Mouse (Mus musculus): ENCODE measurements at regions not wholly inside any gene's neighbourhood (a gene's known extent, or its start where the extent isn't known, plus 50 kb on each side); places are given as distances from the start of the nearest gene placed in this dataset.

DNA sequence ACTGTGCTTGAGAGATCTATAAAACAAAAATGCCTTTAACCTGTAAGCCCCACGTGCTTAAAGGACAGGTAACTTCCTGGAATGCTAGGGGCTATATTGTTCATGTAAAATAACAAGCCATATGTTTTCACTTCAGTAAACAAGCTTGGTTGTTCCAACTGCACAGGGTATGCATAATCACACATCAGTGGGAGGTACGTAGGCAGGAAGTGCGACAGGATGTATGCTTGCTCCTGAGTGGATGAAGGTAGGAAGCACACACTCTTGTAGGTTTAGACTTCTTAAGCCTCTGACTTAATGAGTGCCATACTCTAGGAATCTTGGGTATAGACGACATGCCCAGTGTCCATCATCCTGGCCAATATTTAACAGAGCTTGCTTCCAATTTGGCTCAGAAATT is 74.7 kb upstream of the Nek6 start:
- H3K4me3 ChIP-seq (ENCODE audit: low read depth, low read length), result no peak overlapping the region
- no peak overlapping the region for H3K4me2 ChIP-seq (ENCODE audit: low read depth, severe bottlenecking)
- H3K4me1 ChIP-seq (ENCODE audit: control insufficient read depth, insufficient read depth, low read length), result peaks cover 5% of the 10 kb centered on the region; the same call in 1 of the 2 replicates
- 50% methylated on average over 4 of the region's 4 CpGs for WGBS
- H3K36me3 ChIP-seq (ENCODE audit: control insufficient read depth, insufficient read depth, low read length), result no peaks in the 10 kb centered on the region
- no peaks in the 10 kb centered on the region for H3K27me3 ChIP-seq (ENCODE audit: control insufficient read depth, insufficient read depth, low read length)
- H3K9me3 ChIP-seq (ENCODE audit: control insufficient read depth, low read length), result no peaks in the 10 kb centered on the region
- no peak overlapping the region for H3K9ac ChIP-seq (ENCODE audit: low read length)
- DNase-seq (ENCODE audit: low spot score), result no peak
- no peak overlapping the region for H3K27ac ChIP-seq (replicated peaks; ENCODE audit: low read depth, low read length)
- ATAC-seq (ENCODE audit: insufficient number of reproducible peaks, low FRiP score, low TSS enrichment, low read depth), result no peak

DNA sequence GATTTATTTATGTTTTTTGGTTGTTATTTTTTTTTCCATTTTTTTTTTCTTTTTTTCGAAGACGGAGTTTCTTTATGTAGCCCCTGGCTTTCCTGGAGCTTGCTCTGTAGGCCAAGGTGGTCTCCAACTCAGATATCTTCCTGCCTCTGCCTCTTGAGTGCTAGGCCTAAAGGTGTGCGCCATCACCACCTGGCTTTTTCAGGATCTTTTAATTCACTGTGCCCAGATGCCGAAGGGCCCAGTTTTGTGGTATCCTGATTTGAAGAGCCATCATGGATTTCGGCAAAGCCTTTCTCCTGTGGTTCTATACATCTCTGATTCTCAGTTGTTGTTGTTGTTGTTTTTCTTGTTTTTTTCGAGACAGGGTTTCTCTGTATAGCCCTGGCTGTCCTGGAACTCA is 72.3 kb upstream of the Nek6 start:
- H3K27ac ChIP-seq (replicated peaks; ENCODE audit: low read depth, low read length), result no peak overlapping the region
- ATAC-seq (ENCODE audit: insufficient number of reproducible peaks, low FRiP score, low TSS enrichment, low read depth) (no peak), DNase-seq (ENCODE audit: low spot score) (no peak)
- H3K4me2 ChIP-seq (ENCODE audit: low read depth, severe bottlenecking), result no peak overlapping the region
- 94% methylated on average over 6 of the region's 6 CpGs for WGBS
- H3K9ac ChIP-seq (ENCODE audit: low read length), result no peak overlapping the region
- no peaks in the 10 kb centered on the region for H3K36me3 ChIP-seq (ENCODE audit: control insufficient read depth, insufficient read depth, low read length)
- H3K4me1 ChIP-seq (ENCODE audit: control insufficient read depth, insufficient read depth, low read length), result peaks cover 5% of the 10 kb centered on the region; the same call in 1 of the 2 replicates
- no peaks in the 10 kb centered on the region for H3K27me3 ChIP-seq (ENCODE audit: control insufficient read depth, insufficient read depth, low read length)
- no peak overlapping the region for H3K4me3 ChIP-seq (ENCODE audit: low read depth, low read length)
- no peaks in the 10 kb centered on the region for H3K9me3 ChIP-seq (ENCODE audit: control insufficient read depth, low read length)

GRCm38 (mm10) chr2:38439973-38440372 is 71.5 kb upstream of the Nek6 start:
- no peak for ATAC-seq (ENCODE audit: insufficient number of reproducible peaks, low FRiP score, low TSS enrichment, low read depth)
- no peaks in the 10 kb centered on the region for H3K27me3 ChIP-seq (ENCODE audit: control insufficient read depth, insufficient read depth, low read length)
- no peaks in the 10 kb centered on the region for H3K36me3 ChIP-seq (ENCODE audit: control insufficient read depth, insufficient read depth, low read length)
- no peak for DNase-seq (ENCODE audit: low spot score)
- H3K9ac ChIP-seq (ENCODE audit: low read length), result no peak overlapping the region
- peaks cover 5% of the 10 kb centered on the region; the same call in 1 of the 2 replicates for H3K4me1 ChIP-seq (ENCODE audit: control insufficient read depth, insufficient read depth, low read length)
- no peak overlapping the region for H3K4me3 ChIP-seq (ENCODE audit: low read depth, low read length)
- H3K4me2 ChIP-seq (ENCODE audit: low read depth, severe bottlenecking), result no peak overlapping the region
- no peak overlapping the region for H3K27ac ChIP-seq (replicated peaks; ENCODE audit: low read depth, low read length)
- no peaks in the 10 kb centered on the region for H3K9me3 ChIP-seq (ENCODE audit: control insufficient read depth, low read length)
- 75% methylated on average over 5 of the region's 5 CpGs for WGBS

- DNase-seq (ENCODE audit: low spot score) (no peak), ATAC-seq (ENCODE audit: insufficient number of reproducible peaks, low FRiP score, low TSS enrichment, low read depth) (no peak)
- no peak overlapping the region for H3K4me2 ChIP-seq (ENCODE audit: low read depth, severe bottlenecking)
- no peak overlapping the region for H3K4me3 ChIP-seq (ENCODE audit: low read depth, low read length)
- no peaks in the 10 kb centered on the region for H3K27me3 ChIP-seq (ENCODE audit: control insufficient read depth, insufficient read depth, low read length)
- no peaks in the 10 kb centered on the region for H3K4me1 ChIP-seq (ENCODE audit: control insufficient read depth, insufficient read depth, low read length)
- no peak overlapping the region for H3K27ac ChIP-seq (replicated peaks; ENCODE audit: low read depth, low read length)
- no peak overlapping the region for H3K9ac ChIP-seq (ENCODE audit: low read length)
- WGBS, result 90% methylated on average over 6 of the region's 6 CpGs
- no peaks in the 10 kb centered on the region for H3K9me3 ChIP-seq (ENCODE audit: control insufficient read depth, low read length)
- no peaks in the 10 kb centered on the region for H3K36me3 ChIP-seq (ENCODE audit: control insufficient read depth, insufficient read depth, low read length)
These were observed 62.4 kb upstream of the Nek6 start for GRCm38 (mm10) chr2:38449092-38449491.

- ATAC-seq (ENCODE audit: insufficient number of reproducible peaks, low FRiP score, low TSS enrichment, low read depth), result no peak
- WGBS, result 71% methylated on average over 3 of the region's 3 CpGs
These were observed 54.9 kb upstream of the Nek6 start for GRCm38 (mm10) chr2:38456571-38456970.

DNA sequence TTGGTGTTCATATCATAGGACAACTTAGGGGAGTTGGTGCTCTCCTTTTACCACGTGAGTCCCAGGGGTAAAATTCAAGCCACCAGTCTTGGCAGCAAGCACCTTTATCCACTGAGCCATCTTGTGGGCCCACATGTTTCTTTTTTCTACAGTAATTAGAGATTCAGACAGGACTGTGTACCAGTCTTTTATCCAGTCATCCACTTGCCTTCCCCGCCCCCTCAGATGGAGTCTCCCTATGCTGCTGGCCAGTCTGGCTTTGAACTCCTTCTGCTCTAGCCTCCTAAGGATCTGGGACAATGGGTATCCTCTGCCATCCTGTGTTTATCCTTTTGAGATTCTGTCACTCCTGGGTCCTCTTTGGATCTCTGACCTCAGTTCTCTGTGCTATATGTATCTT is 51.1 kb upstream of the Nek6 start:
- no peak for ATAC-seq (ENCODE audit: insufficient number of reproducible peaks, low FRiP score, low TSS enrichment, low read depth)
- H3K4me1 ChIP-seq (ENCODE audit: control insufficient read depth, insufficient read depth, low read length), result no peaks in the 10 kb centered on the region
- H3K4me3 ChIP-seq (ENCODE audit: low read depth, low read length), result no peak overlapping the region
- H3K9ac ChIP-seq (ENCODE audit: low read length), result no peak overlapping the region
- DNase-seq (ENCODE audit: low spot score), result no peak
- no peaks in the 10 kb centered on the region for H3K27me3 ChIP-seq (ENCODE audit: control insufficient read depth, insufficient read depth, low read length)
- H3K27ac ChIP-seq (replicated peaks; ENCODE audit: low read depth, low read length), result no peak overlapping the region
- no peaks in the 10 kb centered on the region for H3K9me3 ChIP-seq (ENCODE audit: control insufficient read depth, low read length)
- no peaks in the 10 kb centered on the region for H3K36me3 ChIP-seq (ENCODE audit: control insufficient read depth, insufficient read depth, low read length)
- 81% methylated on average over 2 of the region's 2 CpGs for WGBS
- H3K4me2 ChIP-seq (ENCODE audit: low read depth, severe bottlenecking), result no peak overlapping the region

More at GRCm38 (mm10) chr2:38456571-38456970, 54.9 kb upstream of the Nek6 start:
- Histone ChIP-seq H3K9me3 (ENCODE audit: control insufficient read depth, low read length) (no peaks in the 10 kb centered on the region), H3K36me3 (ENCODE audit: control insufficient read depth, insufficient read depth, low read length) (no peaks in the 10 kb centered on the region), H3K4me2 (ENCODE audit: low read depth, severe bottlenecking) (no peak overlapping the region), H3K9ac (ENCODE audit: low read length) (no peak overlapping the region), H3K4me1 (ENCODE audit: control insufficient read depth, insufficient read depth, low read length) (no peaks in the 10 kb centered on the region), H3K27me3 (ENCODE audit: control insufficient read depth, insufficient read depth, low read length) (no peaks in the 10 kb centered on the region), H3K4me3 (ENCODE audit: low read depth, low read length) (no peak overlapping the region), H3K27ac (replicated peaks; ENCODE audit: low read depth, low read length) (no peak overlapping the region)
- DNase-seq (ENCODE audit: low spot score), result no peak

DNA sequence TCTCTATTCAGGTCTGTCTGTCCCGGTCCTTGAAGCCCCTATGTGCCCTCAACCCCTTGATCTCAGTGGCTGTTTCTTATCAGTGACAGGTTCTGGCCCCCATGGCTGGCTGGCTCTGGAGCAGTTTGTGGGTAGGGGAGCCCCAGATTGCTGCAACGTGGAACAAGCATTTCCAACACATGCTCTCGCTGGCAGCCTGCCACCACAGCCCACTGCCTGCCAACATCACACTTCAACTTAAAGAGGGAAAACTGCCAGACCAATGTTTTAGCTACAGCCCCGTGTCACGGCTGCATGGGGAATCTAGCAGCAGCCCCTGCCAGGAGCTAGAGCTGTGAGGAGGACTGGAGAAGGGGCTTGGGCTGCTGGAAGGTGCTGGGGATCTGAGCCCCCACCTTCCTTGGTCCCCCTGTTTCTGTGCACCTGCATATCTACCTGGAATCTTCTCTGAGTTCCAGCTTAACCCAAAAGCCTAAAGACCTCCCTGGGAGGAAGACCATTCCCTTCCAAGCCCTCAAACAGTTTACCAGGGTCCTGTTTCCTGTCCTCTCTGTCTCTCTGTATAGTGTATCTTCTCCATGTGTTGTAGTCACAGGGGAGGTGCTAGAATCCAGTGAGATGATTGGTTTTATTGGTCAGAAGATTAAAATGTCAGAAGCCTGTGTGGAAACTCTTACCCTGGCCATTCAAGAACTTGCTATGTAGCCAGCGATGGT is 50.5 kb upstream of the Nek6 start:
- no peak for ATAC-seq (ENCODE audit: insufficient number of reproducible peaks, low FRiP score, low TSS enrichment, low read depth)
- Histone ChIP-seq H3K4me1 (ENCODE audit: control insufficient read depth, insufficient read depth, low read length) (no peaks in the 10 kb centered on the region), H3K4me2 (ENCODE audit: low read depth, severe bottlenecking) (no peak overlapping the region), H3K4me3 (ENCODE audit: low read depth, low read length) (no peak overlapping the region), H3K36me3 (ENCODE audit: control insufficient read depth, insufficient read depth, low read length) (no peaks in the 10 kb centered on the region), H3K9ac (ENCODE audit: low read length) (no peak overlapping the region), H3K27ac (replicated peaks; ENCODE audit: low read depth, low read length) (no peak overlapping the region), H3K27me3 (ENCODE audit: control insufficient read depth, insufficient read depth, low read length) (no peaks in the 10 kb centered on the region), H3K9me3 (ENCODE audit: control insufficient read depth, low read length) (no peaks in the 10 kb centered on the region)
- WGBS, result 64% methylated on average over 6 of the region's 6 CpGs
- DNase-seq (ENCODE audit: low spot score), result no peak

Measured in limb, embryonic 11.5 days (tissue).